8 mouse cellular contexts compared by ENCODE assay signal in genomic region chr10:110760552-110760951, GRCm38 (mm10). TPM values are rescaled to one million over a fixed set of nuclear protein-coding genes. Genes with fewer than 3 reads are reported as not detected.
DNase-seq lines count a peak whose midpoint lies in the region; ATAC-seq and TF ChIP-seq lines count a peak whose summit lies in the region.
"Not testable (repeated sequence)": the region's sequence is repeated elsewhere in the genome, so short reads cannot be mapped to it uniquely, and the experiment has no call there.

No protein-coding gene starts in this region.

- H3K4me3 ChIP-seq in gastrocnemius, adult 2 months; hindbrain, postnatal 0 days (ENCODE audit: low read length); neural tube, embryonic 15.5 days (replicated peaks): not testable (repeated sequence)

- H3K36me3 ChIP-seq in hindbrain, postnatal 0 days (ENCODE audit: insufficient read depth, low read length): peaks cover 17% of the 10 kb centered on the region; the same call in 1 of the 2 replicates
- peaks cover 18% of the 10 kb centered on the region for H3K36me3 ChIP-seq in neural tube, embryonic 15.5 days

- TF ChIP-seq CTCF in gastrocnemius, adult 2 months (IDR thresholded peaks at IDR 0.05): peak; percentile 71
- peak; percentile 73 for TF ChIP-seq CTCF in hindbrain, postnatal 0 days (IDR thresholded peaks at IDR 0.05; ENCODE audit: low read depth)

- WGBS in hindbrain, postnatal 0 days: 45% methylated on average over 7 of the region's 12 CpGs
- 44% methylated on average over 7 of the region's 12 CpGs for WGBS in neural tube, embryonic 15.5 days

- intact Hi-C loops in gastrocnemius, adult 2 months (cut with DNase I): loop anchor here (2.0 kb wide), 1 partner anchor 34 kb away; no protein-coding TSS in a partner anchor

- not testable (repeated sequence) for H3K27me3 ChIP-seq in hindbrain, postnatal 0 days (ENCODE audit: insufficient read depth, low read length); neural tube, embryonic 15.5 days (replicated peaks)

- H3K4me1 ChIP-seq in hindbrain, postnatal 0 days (ENCODE audit: insufficient read depth, low read length); neural tube, embryonic 15.5 days: not testable (repeated sequence)

- H3K4me2 ChIP-seq in hindbrain, postnatal 0 days (ENCODE audit: low read depth, low read length); neural tube, embryonic 15.5 days: not testable (repeated sequence)

- H3K9ac ChIP-seq in hindbrain, postnatal 0 days (replicated peaks; ENCODE audit: low read length); neural tube, embryonic 15.5 days (replicated peaks): not testable (repeated sequence)

- H3K27ac ChIP-seq in gastrocnemius, adult 2 months; hindbrain, postnatal 0 days; neural tube, embryonic 15.5 days (replicated peaks): not testable (repeated sequence)

- peak; percentile 58 for DNase-seq in A20 (ENCODE audit: low read depth, low spot score)
- peak; percentile 83 for DNase-seq in ZHBTc4 (ENCODE audit: low read depth, low spot score)
- peak; percentile 50 for DNase-seq in embryo, embryonic 9.5 days (ENCODE audit: extremely low spot score)
- peak; percentile 38 for DNase-seq in gastrocnemius, adult 2 months
- DNase-seq in hindbrain, postnatal 0 days (ENCODE audit: low spot score): peak; percentile 84
- DNase-seq in kidney, postnatal 25 days: peak; percentile 60 to 61
- peak; percentile 46 for DNase-seq in lung, postnatal 14 days

- not testable (repeated sequence) for H3K9me3 ChIP-seq in hindbrain, postnatal 0 days (ENCODE audit: low read length); neural tube, embryonic 15.5 days (replicated peaks)

- ATAC-seq in hindbrain, postnatal 0 days: peak; percentile 78
- ATAC-seq in neural tube, embryonic 15.5 days (ENCODE audit: low FRiP score): peak; percentile 80

RNA-seq across cellular contexts. Expression of gene E2f7, which starts 15.3 kb away (rescaled TPM):
- total RNA-seq in gastrocnemius, adult 2 months (2021): under 1 TPM; 0.43 to 0.73 TPM
- 3.6 and 5.1 TPM in 2 replicates for total RNA-seq in hindbrain, postnatal 0 days (2014; rRNA removed)
- polyA plus RNA-seq in hindbrain, postnatal 0 days (2015; fragmentation: Nextera tagmentation; extraction: Ambion mirVana): 5.9 and 6.4 TPM in 2 replicates
- 5.6 and 8.7 TPM in 2 replicates for polyA plus RNA-seq in neural tube, embryonic 15.5 days (2015; fragmentation: Nextera tagmentation; extraction: Ambion mirVana)
